Mouse (Mus musculus) spleen, adult 2 months (tissue): ENCODE data around the gene Ubap1. TPM values are rescaled to one million over a fixed set of nuclear protein-coding genes. Genes with fewer than 3 reads are reported as not detected.

ENCODE experiments used
- DNase-seq, 2 experiments: peaks; one replicate each; pipeline versions ENCODE4 v3.0.0 to v3.0.0-alpha.2; 2012 to 2021; ENCODE audit warnings: low spot score in 2 of 2, low read depth in 1 of 2
- H3K27ac ChIP-seq: fragments of 200-500 bp; 2 replicates; pipeline ENCODE4 v1.5.1; 2012; ENCODE audit warnings: low read length, inconsistent platforms; ENCODE audit not compliant: insufficient read depth
- H3K27me3 ChIP-seq: fragments of 200-500 bp; 2 replicates; pipeline ENCODE4 v1.6.1; 2012; ENCODE audit warnings: mild to moderate bottlenecking, moderate library complexity, low read length, inconsistent platforms; ENCODE audit not compliant: control insufficient read depth, insufficient read depth
- H3K36me3 ChIP-seq: fragments of 200-500 bp; 2 replicates; pipeline ENCODE4 v1.6.1; 2012; ENCODE audit warnings: mild to moderate bottlenecking, low read length, inconsistent platforms; ENCODE audit not compliant: control insufficient read depth, insufficient read depth
- H3K4me1 ChIP-seq: fragments of 200-500 bp; 2 replicates; pipeline ENCODE4 v1.6.1; 2011; ENCODE audit warnings: inconsistent platforms; ENCODE audit not compliant: control insufficient read depth, insufficient read depth, insufficient read length
- H3K4me3 ChIP-seq: fragments of 200-500 bp; 2 replicates; pipeline ENCODE4 v1.5.1; 2011; ENCODE audit warnings: mild to moderate bottlenecking, inconsistent platforms; ENCODE audit not compliant: insufficient read depth, insufficient read length; ENCODE audit errors: extremely low read depth
- CTCF ChIP-seq: fragments of 200-500 bp; IDR thresholded peaks from 2 replicates; pipeline ENCODE4 v1.5.1; 2011; ENCODE audit warnings: mild to moderate bottlenecking, inconsistent platforms; ENCODE audit not compliant: insufficient read depth, insufficient read length, insufficient replicate concordance; ENCODE audit errors: extremely low read depth
- POLR2A ChIP-seq: fragments of 200-500 bp; IDR thresholded peaks from 2 replicates; pipeline ENCODE4 v1.6.1; 2011; ENCODE audit warnings: low read depth, low read length, inconsistent platforms
- WGBS: fragments of 180-500 bp; shearing (Covaris S2); methylation state at CpG from one replicate; pipeline ENCODE4 v1.1.7; 2018; 5-methylcytosine and 5-hydroxymethylcytosine counted together
- polyA plus RNA-seq: library from polyadenylated mRNA; depleted of rRNA; stranded (reverse); fragments of >200 nt; gene quantifications from 2 replicates; pipeline ENCODE4 v1.2.3, GENCODE M21; 2012; rRNA removed

Ubap1 gene
- polyA plus RNA-seq, 1 experiment: 18.5 TPM

GRCm38 (mm10) chr4:41407353-41407752 lies 58.6 kb downstream of the Ubap1 start:
- 90% methylated on average over 2 of the region's 2 CpGs for WGBS
- Histone ChIP-seq H3K36me3 (no peaks in the 10 kb centered on the region), H3K27ac (no peak overlapping the region), H3K4me3 (no peak overlapping the region), H3K4me1 (no peaks in the 10 kb centered on the region), H3K27me3 (no peaks in the 10 kb centered on the region)
- no peak for DNase-seq
- TF ChIP-seq POLR2A: no peak
- no peak for TF ChIP-seq CTCF

GRCm38 (mm10) chr4:41409341-41409740 lies 60.5 kb downstream of the Ubap1 start:
- no peak for DNase-seq
- no peaks in the 10 kb centered on the region for H3K4me1 ChIP-seq
- H3K4me3 ChIP-seq: no peak overlapping the region
- no peaks in the 10 kb centered on the region for H3K27me3 ChIP-seq
- 88% methylated on average over 1 of the region's 1 CpGs for WGBS
- H3K27ac ChIP-seq: no peak overlapping the region
- H3K36me3 ChIP-seq: no peaks in the 10 kb centered on the region
- TF ChIP-seq CTCF (no peak), POLR2A (no peak)

- Histone ChIP-seq H3K4me1 (no peaks in the 10 kb centered on the region), H3K36me3 (no peaks in the 10 kb centered on the region), H3K4me3 (no peak overlapping the region), H3K27ac (no peak overlapping the region), H3K27me3 (no peaks in the 10 kb centered on the region)
- no peak for DNase-seq
- TF ChIP-seq CTCF (no peak), POLR2A (no peak)
Measured at GRCm38 (mm10) chr4:41416966-41417365, 68.2 kb downstream of the Ubap1 start.

- Histone ChIP-seq H3K27me3 (no peaks in the 10 kb centered on the region), H3K4me1 (no peaks in the 10 kb centered on the region), H3K27ac (no peak overlapping the region), H3K4me3 (no peak overlapping the region), H3K36me3 (no peaks in the 10 kb centered on the region)
- no peak for TF ChIP-seq POLR2A
- no peak for TF ChIP-seq CTCF
- WGBS: 93% methylated on average over 5 of the region's 5 CpGs
- no peak for DNase-seq
Measured at GRCm38 (mm10) chr4:41438931-41439330, 90.1 kb downstream of the Ubap1 start.

Other genes with a start within 250 kb of the Ubap1 start
- 30.4 and 38.3 TPM in 2 replicates for gene Nol6, start 224.5 kb upstream of the Ubap1 start, polyA plus RNA-seq
- gene Ube2r2, start 213.3 kb upstream of the Ubap1 start, polyA plus RNA-seq: 28.5 and 30.3 TPM in 2 replicates
- 67.6 and 91.4 TPM in 2 replicates for gene Ubap2, start 73.9 kb upstream of the Ubap1 start, polyA plus RNA-seq
- gene Dcaf12, start 34.1 kb upstream of the Ubap1 start, polyA plus RNA-seq: 35.4 and 44.6 TPM in 2 replicates
- gene Kif24, start 115.9 kb downstream of the Ubap1 start, polyA plus RNA-seq: 1.6 and 1.8 TPM in 2 replicates
- gene Nudt2, start 116.2 kb downstream of the Ubap1 start, polyA plus RNA-seq: 4.1 and 4.3 TPM in 2 replicates
- 2.2 and 2.3 TPM in 2 replicates for gene AI464131, start 154.1 kb downstream of the Ubap1 start, polyA plus RNA-seq
- gene 1110017D15Rik, start 168.3 kb downstream of the Ubap1 start, polyA plus RNA-seq: 0.15 and 0.16 TPM in 2 replicates
- gene Fam219a, start 220.5 kb downstream of the Ubap1 start, polyA plus RNA-seq: 16.3 and 23.9 TPM in 2 replicates
- gene Dnaic1, start 220.8 kb downstream of the Ubap1 start, polyA plus RNA-seq: 0.25 and 0.95 TPM in 2 replicates